Mouse (Mus musculus) cerebellum, adult 2 months (tissue): ENCODE measurements at regions not wholly inside any gene's neighbourhood (a gene's known extent, or its start where the extent isn't known, plus 50 kb on each side); places are given as distances from the start of the nearest gene placed in this dataset.

Experiments
- DNase-seq, 2 experiments: peaks; one replicate each; pipeline ENCODE4 v3.0.0; 2021
- H3K27ac ChIP-seq: fragments of 200-500 bp; 2 replicates; pipeline ENCODE4 v1.5.1; 2012; ENCODE audit warnings: low read length, control low read depth, inconsistent platforms; ENCODE audit not compliant: insufficient read depth
- H3K27me3 ChIP-seq: fragments of 200-500 bp; 2 replicates; pipeline ENCODE4 v1.6.1; 2012; ENCODE audit warnings: inconsistent platforms, mild to moderate bottlenecking, low read length, moderate library complexity; ENCODE audit not compliant: control insufficient read depth, insufficient read depth
- H3K4me1 ChIP-seq: fragments of 200-500 bp; 2 replicates; pipeline ENCODE4 v1.6.1; 2011; ENCODE audit warnings: low read length; ENCODE audit not compliant: control insufficient read depth, insufficient read depth
- H3K4me3 ChIP-seq: fragments of 200-500 bp; replicated peaks from 2 replicates; pipeline ENCODE3; 2011; ENCODE audit warnings: mild to moderate bottlenecking, low read depth, low read length, control low read depth; ENCODE audit not compliant: insufficient read depth
- CTCF ChIP-seq: fragments of 200-500 bp; IDR thresholded peaks from 2 replicates; pipeline ENCODE4 v1.5.1; 2011; ENCODE audit warnings: low read depth, mild to moderate bottlenecking, control low read depth, low read length, moderate library complexity, borderline replicate concordance; ENCODE audit not compliant: insufficient read depth
- POLR2A ChIP-seq: fragments of 200-500 bp; IDR thresholded peaks from 2 replicates; pipeline ENCODE4 v1.6.1; 2011; ENCODE audit warnings: low read length, control low read depth, borderline replicate concordance; ENCODE audit not compliant: insufficient read depth
- WGBS: fragments of 180-500 bp; shearing (Covaris S2); methylation state at CpG from one replicate; pipeline ENCODE4 v1.1.7; 2018; 5-methylcytosine and 5-hydroxymethylcytosine counted together

GRCm38 (mm10) chr4:26016071-26016470 lies 216.0 kb upstream of the Fut9 start:
- H3K4me3 ChIP-seq = no peak overlapping the region
- H3K4me1 ChIP-seq = no peaks in the 10 kb centered on the region
- H3K27me3 ChIP-seq = no peaks in the 10 kb centered on the region
- 56% methylated on average over 5 of the region's 5 CpGs for WGBS
- H3K27ac ChIP-seq = no peak overlapping the region
- no peak for DNase-seq
- TF ChIP-seq CTCF = no peak
- TF ChIP-seq POLR2A = no peak

GRCm38 (mm10) chr4:26000364-26000763 lies 200.3 kb upstream of the Fut9 start:
- Histone ChIP-seq H3K27me3 (no peaks in the 10 kb centered on the region), H3K4me3 (no peak overlapping the region), H3K27ac (no peak overlapping the region), H3K4me1 (peaks cover 4% of the 10 kb centered on the region; the same call in 1 of the 2 replicates)
- 4% methylated on average over 3 of the region's 3 CpGs for WGBS
- peak; percentile 68 to 90 for DNase-seq
- TF ChIP-seq POLR2A (no peak), CTCF (no peak)

GRCm38 (mm10) chr4:25998561-25998960 lies 198.5 kb upstream of the Fut9 start:
- no peak for DNase-seq
- H3K27me3 ChIP-seq = no peaks in the 10 kb centered on the region
- H3K4me3 ChIP-seq = no peak overlapping the region
- WGBS = 98% methylated on average over 1 of the region's 1 CpGs
- H3K4me1 ChIP-seq = peaks cover 4% of the 10 kb centered on the region; the same call in 1 of the 2 replicates
- H3K27ac ChIP-seq = no peak overlapping the region
- TF ChIP-seq CTCF = no peak
- no peak for TF ChIP-seq POLR2A

GRCm38 (mm10) chr4:25955696-25956348 lies 155.8 kb upstream of the Fut9 start:
- DNase-seq = no peak
- 89% methylated on average over 2 of the region's 2 CpGs for WGBS
- no peak overlapping the region for H3K4me3 ChIP-seq
- H3K27ac ChIP-seq = no peak overlapping the region
- no peaks in the 10 kb centered on the region for H3K27me3 ChIP-seq
- H3K4me1 ChIP-seq = no peaks in the 10 kb centered on the region
- TF ChIP-seq CTCF (no peak), POLR2A (no peak)

- Histone ChIP-seq H3K27me3 (no peaks in the 10 kb centered on the region), H3K27ac (no peak overlapping the region), H3K4me3 (no peak overlapping the region), H3K4me1 (no peaks in the 10 kb centered on the region)
- WGBS = 65% methylated on average over 6 of the region's 6 CpGs
- TF ChIP-seq POLR2A = no peak
- no peak for TF ChIP-seq CTCF
- DNase-seq = no peak
Observed at GRCm38 (mm10) chr4:25932546-25932945, 132.5 kb upstream of the Fut9 start.

- no peak overlapping the region for H3K27ac ChIP-seq
- 0 out of 2 replicates have a peak, but pooled peaks cover 3% of the 10 kb centered on the region for H3K4me1 ChIP-seq
- no peak overlapping the region for H3K4me3 ChIP-seq
- no peaks in the 10 kb centered on the region for H3K27me3 ChIP-seq
- DNase-seq = no peak
- TF ChIP-seq POLR2A (no peak), CTCF (no peak)
- WGBS = 88% methylated on average over 3 of the region's 3 CpGs
Observed at GRCm38 (mm10) chr4:25895381-25895980, 95.4 kb upstream of the Fut9 start.

GRCm38 (mm10) chr4:25891888-25892661 lies 92.0 kb upstream of the Fut9 start:
- 89% methylated on average over 3 of the region's 3 CpGs for WGBS
- no peak for DNase-seq
- no peak for TF ChIP-seq POLR2A
- no peak for TF ChIP-seq CTCF
- no peaks in the 10 kb centered on the region for H3K27me3 ChIP-seq
- H3K27ac ChIP-seq = no peak overlapping the region
- 0 out of 2 replicates have a peak, but pooled peaks cover 3% of the 10 kb centered on the region for H3K4me1 ChIP-seq
- H3K4me3 ChIP-seq = no peak overlapping the region
